Mouse (Mus musculus) C2C12 (cell line): Measurements from ENCODE around the gene Rpgrip1l. TPM values are rescaled to one million over a fixed set of nuclear protein-coding genes. Genes with fewer than 3 reads are reported as not detected.
A peak's percentile ranks its signal among the peaks of the same experiment; 100 is the strongest.

Experiments used
- H3K27me3 ChIP-seq: one replicate; pipeline ENCODE4 v1.6.1; 2011; ENCODE audit not compliant: control insufficient read depth, insufficient read depth, insufficient read length
- H3K36me3 ChIP-seq: one replicate; pipeline ENCODE4 v1.6.1; 2011; ENCODE audit not compliant: control insufficient read depth, insufficient read depth
- H3K4me3 ChIP-seq: one replicate; pipeline ENCODE4 v1.5.1; 2011; ENCODE audit warnings: mild to moderate bottlenecking, control low read depth; ENCODE audit not compliant: poor library complexity, insufficient read depth, severe bottlenecking
- H3K79me2 ChIP-seq: one replicate; pipeline ENCODE4 v1.6.1; 2011; ENCODE audit not compliant: control insufficient read depth, insufficient read depth
- H3K79me3 ChIP-seq: one replicate; pipeline ENCODE4 v1.6.1; 2011; ENCODE audit warnings: low read depth, control low read depth
- H3ac ChIP-seq: one replicate; pipeline ENCODE3; 2011; ENCODE audit warnings: low read depth; ENCODE audit not compliant: control insufficient read depth, insufficient read length
- CEBPB ChIP-seq: IDR thresholded peaks from one replicate; pipeline ENCODE4 v1.6.1; 2011; ENCODE audit warnings: low read depth, mild to moderate bottlenecking, control low read depth, moderate library complexity
- CTCF ChIP-seq: IDR thresholded peaks from one replicate; pipeline ENCODE4 v1.5.1; 2011; ENCODE audit not compliant: control insufficient read depth, insufficient read depth, insufficient read length
- FOSL1 ChIP-seq: IDR thresholded peaks from one replicate; pipeline ENCODE4 v1.8.0; 2011; ENCODE audit warnings: mild to moderate bottlenecking, low read length; ENCODE audit not compliant: poor library complexity, insufficient read depth, severe bottlenecking
- MAX ChIP-seq: IDR thresholded peaks from one replicate; pipeline ENCODE4 v1.6.1; 2011; ENCODE audit warnings: mild to moderate bottlenecking, control low read depth
- MYOD1 ChIP-seq: IDR thresholded peaks from one replicate; pipeline ENCODE4 v1.6.1; 2011; ENCODE audit warnings: low read depth; ENCODE audit not compliant: control insufficient read depth, insufficient read length
- MYOG ChIP-seq: IDR thresholded peaks from one replicate; pipeline ENCODE4 v1.6.1; 2011; ENCODE audit not compliant: control insufficient read depth, insufficient read length; ENCODE audit errors: extremely low read depth
- USF1 ChIP-seq: IDR thresholded peaks from one replicate; pipeline ENCODE4 v1.6.1; 2011; ENCODE audit warnings: low read depth, mild to moderate bottlenecking, control low read depth, moderate library complexity
- polyA plus RNA-seq: library from polyadenylated mRNA; unstranded; fragments of >200 nt; fragmentation: generic; extraction: Trizol; gene quantifications from one replicate; pipeline ENCODE4 v1.2.1, GENCODE M21; 2012; ENCODE audit warnings: missing spikeins

Gene Rpgrip1l
- polyA plus RNA-seq, 1 experiment: 1.8 TPM

GRCm38 (mm10) chr8:91318938-91319729 lies 6.1 kb upstream of the Rpgrip1l start:
- Histone ChIP-seq H3K36me3 (peaks cover 3% of the 10 kb centered on the region), H3ac (no peak overlapping the region), H3K27me3 (no peaks in the 10 kb centered on the region), H3K79me2 (peaks cover 100% of the 10 kb centered on the region), H3K79me3 (peaks cover 88% of the 10 kb centered on the region), H3K4me3 (no peak overlapping the region)
- TF ChIP-seq MYOG (no peak), FOSL1 (no peak), CEBPB (no peak), CTCF (no peak), MAX (no peak), USF1 (no peak), MYOD1 (no peak)

GRCm38 (mm10) chr8:91317567-91318227 lies 4.6 kb upstream of the Rpgrip1l start:
- no peak overlapping the region for H3K4me3 ChIP-seq
- H3K79me3 ChIP-seq: peaks cover 82% of the 10 kb centered on the region
- peaks cover 3% of the 10 kb centered on the region for H3K36me3 ChIP-seq
- H3ac ChIP-seq: no peak overlapping the region
- TF ChIP-seq CEBPB (no peak), CTCF (no peak)
- peaks cover 92% of the 10 kb centered on the region for H3K79me2 ChIP-seq
- H3K27me3 ChIP-seq: no peaks in the 10 kb centered on the region

DNA sequence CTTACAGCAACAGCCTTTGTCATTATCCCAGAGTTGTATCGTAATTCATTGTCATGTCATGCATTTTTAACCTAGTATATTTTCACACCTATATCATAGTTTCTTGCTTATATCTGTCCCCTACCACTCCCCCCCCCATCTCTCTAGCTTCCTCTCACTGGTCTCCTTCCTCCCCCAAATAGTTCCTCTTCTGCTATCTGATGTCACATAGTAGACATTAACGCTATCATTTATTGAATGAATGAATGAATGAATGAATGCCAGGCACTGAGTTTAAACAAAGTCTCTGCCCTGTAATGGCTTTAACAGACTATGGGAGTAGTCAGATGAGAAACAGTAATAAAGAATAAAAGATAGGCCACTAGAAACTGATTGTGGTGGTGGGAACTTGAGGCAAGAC lies 720 bp downstream of the Rpgrip1l start:
- TF ChIP-seq CEBPB: no peak
- TF ChIP-seq MAX: no peak
- TF ChIP-seq USF1: no peak
- no peak for TF ChIP-seq FOSL1
- no peak for TF ChIP-seq MYOG
- no peak for TF ChIP-seq MYOD1
- Histone ChIP-seq H3K36me3 (no peaks in the 10 kb centered on the region), H3K4me3 (peak overlapping the region; percentile 61), H3K27me3 (no peaks in the 10 kb centered on the region), H3ac (no peak overlapping the region), H3K79me3 (peaks cover 37% of the 10 kb centered on the region), H3K79me2 (peaks cover 39% of the 10 kb centered on the region)

GRCm38 (mm10) chr8:91304481-91305386 lies 8.3 kb downstream of the Rpgrip1l start:
- TF ChIP-seq FOSL1 (no peak), CEBPB (no peak)
- H3K27me3 ChIP-seq: no peaks in the 10 kb centered on the region
- H3K79me3 ChIP-seq: no peaks in the 10 kb centered on the region
- H3ac ChIP-seq: no peak overlapping the region
- no peaks in the 10 kb centered on the region for H3K79me2 ChIP-seq
- peaks cover 16% of the 10 kb centered on the region for H3K36me3 ChIP-seq
- no peak overlapping the region for H3K4me3 ChIP-seq

DNA sequence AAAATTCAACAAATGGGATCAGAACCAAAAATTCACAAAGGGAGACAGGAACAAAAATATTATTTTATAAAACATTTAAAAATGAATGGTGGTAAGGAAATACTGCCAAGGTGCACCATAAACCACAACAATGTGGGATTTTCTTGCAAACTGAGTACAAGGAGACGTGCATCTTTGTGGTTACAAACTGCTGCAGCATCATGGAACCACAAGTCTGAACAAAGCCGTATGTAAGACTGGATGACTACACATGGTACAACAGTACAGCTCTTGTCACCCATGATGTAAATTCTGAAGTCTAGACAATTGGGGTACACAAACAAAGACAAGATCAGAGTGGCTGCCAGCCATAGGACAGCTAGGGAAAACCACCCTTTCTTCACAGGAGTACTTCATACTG lies 14.4 kb downstream of the Rpgrip1l start:
- Histone ChIP-seq H3K4me3 (no peak overlapping the region), H3K27me3 (no peaks in the 10 kb centered on the region), H3K36me3 (peaks cover 7% of the 10 kb centered on the region), H3ac (no peak overlapping the region), H3K79me3 (no peaks in the 10 kb centered on the region), H3K79me2 (no peaks in the 10 kb centered on the region)
- no peak for TF ChIP-seq MAX
- TF ChIP-seq USF1: no peak
- TF ChIP-seq MYOD1: no peak
- TF ChIP-seq CTCF: no peak
- TF ChIP-seq FOSL1: no peak
- TF ChIP-seq MYOG: no peak
- no peak for TF ChIP-seq CEBPB
